Mouse (Mus musculus) myocyte (in vitro differentiated cells): ENCODE results near the gene Med16.

Experiments
- CEBPB ChIP-seq: IDR thresholded peaks from 2 replicates; pipeline ENCODE4 v1.6.1; 2011; ENCODE audit warnings: mild to moderate bottlenecking, moderate library complexity; ENCODE audit not compliant: poor library complexity, insufficient read depth, severe bottlenecking
- E2F4 ChIP-seq: IDR thresholded peaks from one replicate; pipeline ENCODE4 v1.6.1; 2011; ENCODE audit warnings: mild to moderate bottlenecking, control low read depth, moderate library complexity; ENCODE audit not compliant: insufficient read depth
- POLR2A ChIP-seq: IDR thresholded peaks from one replicate; pipeline ENCODE4 v1.6.1; 2011; ENCODE audit warnings: low read depth, mild to moderate bottlenecking, control low read depth, moderate library complexity; ENCODE audit not compliant: insufficient read length
- POLR2AphosphoS2 ChIP-seq: IDR thresholded peaks from one replicate; pipeline ENCODE4 v1.6.1; 2011; ENCODE audit warnings: low read depth, control low read depth; ENCODE audit not compliant: insufficient read length
- TCF12 ChIP-seq: IDR thresholded peaks from one replicate; pipeline ENCODE4 v1.6.1; 2011; ENCODE audit warnings: mild to moderate bottlenecking, control low read depth; ENCODE audit not compliant: poor library complexity, insufficient read depth, severe bottlenecking
- TCF3 ChIP-seq: IDR thresholded peaks from one replicate; pipeline ENCODE4 v1.6.1; 2011; ENCODE audit warnings: low read depth, control low read depth; ENCODE audit not compliant: insufficient read length

DNA sequence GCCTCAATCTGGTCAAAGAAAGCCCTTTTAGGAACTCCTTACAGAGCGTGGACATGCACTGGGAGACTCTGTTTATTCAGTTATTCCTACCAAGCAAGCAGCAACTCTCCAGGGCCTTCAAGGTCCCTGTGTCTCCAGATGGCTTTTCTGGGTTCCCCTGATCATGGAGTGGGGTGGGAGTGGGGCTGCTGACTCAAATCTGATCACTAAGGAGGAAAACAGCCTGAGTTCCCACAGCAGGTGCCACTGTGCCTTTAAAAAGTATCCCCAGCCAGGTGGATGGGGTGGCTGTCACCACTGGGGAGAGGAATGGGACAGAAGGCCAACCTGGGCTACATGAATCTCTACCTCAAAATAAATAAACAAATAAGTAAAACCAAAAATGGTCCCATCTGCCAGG lies 34.3 kb upstream of the Med16 start:
- no peak for TF ChIP-seq E2F4
- no peak for TF ChIP-seq CEBPB
- no peak for TF ChIP-seq TCF12
- no peak for TF ChIP-seq TCF3
- TF ChIP-seq POLR2A: no peak
- TF ChIP-seq POLR2AphosphoS2: no peak
